12 mouse cellular contexts compared by ENCODE assay signal in genomic region chr4:44709740-44710700, GRCm38 (mm10). TPM values are rescaled to one million over a fixed set of nuclear protein-coding genes. Genes with fewer than 3 reads are reported as not detected.
DNase-seq lines count a peak whose midpoint lies in the region; ATAC-seq and TF ChIP-seq lines count a peak whose summit lies in the region.
"Had no signal": no experiment of that assay in that cellular context is flagged by ENCODE, and none has a peak within 500 bp of the region (broad histone marks: within the 10 kb centered on the region; RNA-seq: fewer than 3 reads in every experiment).

TSS of gene Pax5 (minus strand) at chr4:44710487.

- TF ChIP-seq POLR2A in brain, embryonic 14.5 days (IDR thresholded peaks at IDR 0.05; ENCODE audit: borderline replicate concordance, extremely low read depth, insufficient read depth, insufficient read length, poor library complexity, severe bottlenecking): no peak

- 28% methylated on average over 16 of the region's 16 CpGs for WGBS in intestine, embryonic 15.5 days
- WGBS in intestine, embryonic 16.5 days: 28% methylated on average over 16 of the region's 16 CpGs
- WGBS in midbrain, embryonic 12.5 days: 17% methylated on average over 16 of the region's 16 CpGs

- H3K27me3 ChIP-seq in intestine, embryonic 15.5 days (replicated peaks): peaks cover 95% of the 10 kb centered on the region
- H3K27me3 ChIP-seq in intestine, embryonic 16.5 days (replicated peaks; ENCODE audit: control insufficient read depth, insufficient read depth, low read length): peaks cover 80% of the 10 kb centered on the region
- H3K27me3 ChIP-seq in midbrain, embryonic 12.5 days: peaks cover 97% of the 10 kb centered on the region

- no peaks in the 10 kb centered on the region for H3K36me3 ChIP-seq in intestine, embryonic 15.5 days
- H3K36me3 ChIP-seq in intestine, embryonic 16.5 days (ENCODE audit: control insufficient read depth, insufficient read depth, low read length): no peaks in the 10 kb centered on the region
- no peaks in the 10 kb centered on the region for H3K36me3 ChIP-seq in midbrain, embryonic 12.5 days

- H3K4me1 ChIP-seq in intestine, embryonic 15.5 days (replicated peaks): 0 out of 2 replicates have a peak, but pooled peaks cover 12% of the 10 kb centered on the region
- H3K4me1 ChIP-seq in intestine, embryonic 16.5 days (ENCODE audit: control insufficient read depth, insufficient read depth, low read length): no peaks in the 10 kb centered on the region
- peaks cover 15% of the 10 kb centered on the region for H3K4me1 ChIP-seq in midbrain, embryonic 12.5 days

- no peak within 1 kb of the TSS for H3K27ac ChIP-seq in intestine, embryonic 15.5 days
- H3K27ac ChIP-seq in intestine, embryonic 16.5 days (ENCODE audit: low read length): no peak within 1 kb of the TSS
- H3K27ac ChIP-seq in midbrain, embryonic 12.5 days (replicated peaks): peak within 1 kb of the TSS; percentile 69

- TF ChIP-seq CTCF in brain, embryonic 14.5 days (IDR thresholded peaks at IDR 0.05; ENCODE audit: borderline replicate concordance, extremely low read depth, insufficient read depth, insufficient read length): no peak

- H3K4me2 ChIP-seq in intestine, embryonic 15.5 days (replicated peaks): no peak within 1 kb of the TSS
- H3K4me2 ChIP-seq in intestine, embryonic 16.5 days (ENCODE audit: low read depth, low read length): no peak within 1 kb of the TSS
- peak within 1 kb of the TSS; percentile 45 for H3K4me2 ChIP-seq in midbrain, embryonic 12.5 days (replicated peaks)

- no peak for ATAC-seq in intestine, embryonic 15.5 days
- ATAC-seq in intestine, embryonic 16.5 days: no peak
- no peak for ATAC-seq in midbrain, embryonic 12.5 days (ENCODE audit: low FRiP score, low read depth)
- ATAC-seq: activated CD4-positive, CD25-positive, alpha-beta regulatory T cell, adult 4 months had no signal

- no peak within 1 kb of the TSS for H3K9ac ChIP-seq in intestine, embryonic 15.5 days
- no peak within 1 kb of the TSS for H3K9ac ChIP-seq in intestine, embryonic 16.5 days (ENCODE audit: low read depth, low read length)
- H3K9ac ChIP-seq in midbrain, embryonic 12.5 days (replicated peaks): 0 out of 2 replicates have a peak within 1 kb of the TSS, but pooled peaks have one; percentile 45

- DNase-seq in embryo, embryonic 10.5 days (ENCODE audit: low spot score): peak; percentile 29
- DNase-seq in embryo, embryonic 11 days: no peak
- DNase-seq in brain, embryonic 14.5 days (ENCODE audit: low read depth): no peak
- no peak for DNase-seq in thymus, postnatal 14 days
- no peak for DNase-seq in cerebellum, postnatal 36 days
- DNase-seq: heart, postnatal 14 days; layer of hippocampus, adult 9-11 months had no signal

- H3K4me3 ChIP-seq in intestine, embryonic 15.5 days (replicated peaks): 0 out of 2 replicates have a peak within 1 kb of the TSS, but pooled peaks have one; percentile 4
- H3K4me3 ChIP-seq in intestine, embryonic 16.5 days (ENCODE audit: low read length): no peak within 1 kb of the TSS
- H3K4me3 ChIP-seq in midbrain, embryonic 12.5 days: peak within 1 kb of the TSS; percentile 19

- no peaks in the 10 kb centered on the region for H3K9me3 ChIP-seq in intestine, embryonic 15.5 days
- no peaks in the 10 kb centered on the region for H3K9me3 ChIP-seq in intestine, embryonic 16.5 days (ENCODE audit: control insufficient read depth, low read length)
- H3K9me3 ChIP-seq in midbrain, embryonic 12.5 days: no peaks in the 10 kb centered on the region

RNA-seq across cellular contexts. Expression of gene Pax5, which starts in this region (rescaled TPM):
- polyA plus RNA-seq in intestine, embryonic 15.5 days (2015; fragmentation: Nextera tagmentation; extraction: Ambion mirVana): 0.01 TPM in 1 of 2 replicates, not detected in the other
- 0.02 TPM in 1 of 2 replicates, not detected in the other for polyA plus RNA-seq in intestine, embryonic 16.5 days (2015; fragmentation: Nextera tagmentation; extraction: Ambion mirVana)
- polyA plus RNA-seq in brain, embryonic 14.5 days (2012; rRNA removed): 5.0 and 15.0 TPM in 2 replicates
- polyA plus RNA-seq in midbrain, embryonic 12.5 days (2016; fragmentation: Nextera tagmentation; extraction: Ambion mirVana): 6.2 and 9.0 TPM in 2 replicates
- polyA plus RNA-seq: lung, embryonic 16.5 days had no signal
